Mouse (Mus musculus) telencephalon, adult 2 months (tissue): ENCODE measurements around the gene 4930539E08Rik.

ENCODE experiments used
- DNase-seq: peaks from one replicate; pipeline ENCODE4 v3.0.0-alpha.2; 2011; ENCODE audit warnings: low read depth, low spot score

4930539E08Rik gene

DNA sequence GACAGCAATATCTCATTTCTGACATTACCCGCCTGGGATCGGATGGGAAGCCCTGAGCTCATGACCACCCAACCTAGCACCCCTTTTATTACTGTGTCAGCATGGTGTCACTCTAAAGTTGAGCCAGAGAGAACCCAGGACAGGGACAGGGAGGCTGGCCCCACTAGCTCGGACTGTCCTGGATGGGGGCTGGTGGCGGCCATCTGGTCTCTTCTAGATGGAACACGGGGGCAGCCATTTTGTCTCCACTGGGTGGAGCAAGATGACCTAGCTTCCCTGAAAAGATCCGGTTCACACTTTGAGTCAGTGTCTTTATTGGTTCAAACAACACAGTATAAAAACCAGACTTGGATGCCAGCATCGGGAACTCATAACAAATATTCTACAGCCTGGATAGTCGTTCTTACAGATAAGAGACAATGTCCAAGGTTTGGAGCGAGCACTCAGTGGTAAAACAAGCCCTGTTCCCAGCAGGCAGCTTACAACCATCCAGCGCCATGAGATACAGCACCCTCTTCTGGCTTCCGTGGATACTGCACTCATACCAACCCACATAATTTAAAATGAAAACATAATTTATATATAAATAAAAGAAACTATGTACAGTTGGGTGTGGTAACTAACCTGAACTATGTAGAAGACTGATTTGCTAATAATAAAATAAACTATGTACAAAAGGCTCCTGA is 18.9 kb downstream of the 4930539E08Rik start:
- no peak for DNase-seq

DNA sequence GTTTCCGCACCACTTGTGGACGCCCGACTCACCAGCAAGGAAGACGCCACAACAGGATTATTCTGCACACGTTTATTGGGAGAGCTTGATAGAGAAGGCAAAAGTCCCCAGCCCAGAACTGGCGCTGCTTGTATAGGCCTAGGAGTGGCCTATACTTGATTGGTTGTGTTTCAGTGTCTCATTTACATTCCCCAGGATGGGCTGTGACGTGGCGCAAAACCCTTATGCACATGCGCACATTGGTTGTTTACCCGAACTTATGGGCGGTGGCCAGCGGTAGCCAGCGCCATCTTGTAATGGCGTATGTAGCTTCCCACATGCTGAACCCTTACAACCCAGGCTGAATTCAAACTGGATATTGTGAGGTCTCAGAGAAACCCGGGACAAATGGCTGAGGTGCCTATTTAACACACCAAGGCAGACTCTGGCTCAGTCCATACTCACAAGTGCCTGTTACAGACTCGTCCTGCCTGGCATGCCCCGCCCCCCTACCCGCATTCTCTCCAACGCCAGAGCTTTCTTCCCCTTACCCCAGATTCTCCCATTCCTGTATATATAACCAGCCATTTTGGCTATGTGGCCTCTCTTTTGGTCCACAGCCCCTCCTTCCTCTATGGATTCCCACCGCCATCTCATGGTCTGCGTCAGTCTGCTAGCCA is 19.8 kb downstream of the 4930539E08Rik start:
- DNase-seq, result no peak

DNA sequence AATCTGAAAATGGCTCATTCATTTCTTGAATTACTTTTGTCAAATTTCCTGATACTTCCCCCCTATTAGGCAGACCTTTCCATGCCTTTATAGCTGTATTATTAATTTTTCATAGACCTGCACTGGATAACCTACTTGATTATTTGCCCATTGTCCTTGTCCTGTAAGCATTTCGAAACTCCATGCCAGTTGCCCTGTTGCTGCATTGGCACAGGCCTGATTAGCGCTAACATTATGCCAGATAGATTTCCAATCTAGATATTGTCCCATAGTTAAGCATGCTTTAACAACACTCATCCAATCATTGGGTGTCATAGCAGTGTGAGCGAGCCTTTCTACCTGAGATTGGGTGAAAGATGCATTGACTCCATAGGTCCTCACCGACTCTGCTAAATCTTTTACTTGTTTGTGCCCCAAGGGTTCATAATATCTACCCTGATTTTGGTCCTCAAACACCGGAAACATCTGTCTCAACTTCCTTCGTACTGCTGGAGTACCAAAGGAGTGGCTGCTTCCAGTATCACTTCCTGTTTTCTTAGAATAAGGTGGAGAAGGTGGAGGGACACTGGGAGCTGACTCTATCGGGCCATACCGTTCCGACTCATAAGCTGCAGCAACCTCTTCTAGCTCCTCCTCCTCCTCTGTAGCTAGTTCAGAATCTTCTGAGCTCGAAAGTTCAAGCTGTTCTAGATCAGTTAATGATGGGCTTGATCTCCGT is 20.9 kb downstream of the 4930539E08Rik start:
- DNase-seq, result no peak

GRCm38 (mm10) chr17:28886266-28886665 is 28.9 kb downstream of the 4930539E08Rik start:
- DNase-seq, result no peak

GRCm38 (mm10) chr17:28885231-28885630 is 29.9 kb downstream of the 4930539E08Rik start:
- DNase-seq, result no peak

DNA sequence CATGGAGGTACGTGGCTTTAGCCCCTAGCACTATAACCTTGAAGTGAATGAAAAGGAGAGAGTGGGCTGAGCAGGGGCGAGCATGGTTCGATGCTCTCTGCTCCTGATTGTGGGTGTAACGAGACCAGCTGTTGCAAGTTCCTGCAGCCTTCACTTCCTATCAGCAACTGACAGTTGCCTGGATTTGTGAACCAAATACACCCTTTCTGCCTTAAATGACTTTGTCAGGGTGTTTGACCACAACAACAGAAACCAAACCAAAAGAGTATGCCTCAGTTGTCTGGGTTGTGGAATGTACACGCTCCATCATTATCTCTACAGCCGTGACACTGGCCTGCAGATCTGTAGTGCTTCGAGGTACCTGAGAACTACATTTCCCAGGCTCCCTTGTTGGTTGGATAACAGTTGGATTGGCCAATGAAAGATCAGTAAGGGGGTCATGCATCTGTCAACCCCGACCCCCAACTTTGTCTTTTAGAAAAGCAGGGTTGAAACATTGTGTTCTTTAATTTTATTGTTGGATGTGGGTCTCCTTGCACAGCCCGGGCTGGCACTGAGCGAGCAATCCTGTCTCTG is 31.1 kb downstream of the 4930539E08Rik start:
- no peak for DNase-seq

GRCm38 (mm10) chr17:28882810-28883209 is 32.3 kb downstream of the 4930539E08Rik start:
- DNase-seq, result no peak

DNA sequence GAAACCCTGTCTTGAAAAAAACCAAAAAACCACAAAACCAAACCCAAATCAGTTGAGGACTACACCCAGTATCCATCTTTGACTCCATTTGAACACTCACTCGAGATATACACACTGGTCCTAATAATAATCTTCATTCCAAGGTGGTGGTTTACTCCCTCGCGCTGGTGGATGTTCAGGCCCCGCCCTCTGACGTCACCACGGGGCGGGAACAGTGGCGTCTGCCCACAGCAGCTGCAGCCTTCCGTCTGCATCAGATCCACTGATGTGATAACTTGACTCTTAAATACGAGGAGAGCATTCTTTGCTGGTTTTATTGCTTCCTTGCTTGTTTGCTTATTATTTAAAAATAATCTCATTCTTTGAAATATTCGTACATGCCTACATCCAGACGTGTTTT is 32.8 kb downstream of the 4930539E08Rik start:
- DNase-seq, result no peak

- peak; percentile 41 for DNase-seq
Measured at GRCm38 (mm10) chr17:28879931-28880391, 35.2 kb downstream of the 4930539E08Rik start.

- DNase-seq, result no peak
Measured at GRCm38 (mm10) chr17:28876821-28877220, 38.3 kb downstream of the 4930539E08Rik start.

- DNase-seq, result no peak
Measured at GRCm38 (mm10) chr17:28876331-28876730, 38.8 kb downstream of the 4930539E08Rik start.

GRCm38 (mm10) chr17:28875316-28875715 is 39.8 kb downstream of the 4930539E08Rik start:
- DNase-seq, result peak; percentile 95

DNA sequence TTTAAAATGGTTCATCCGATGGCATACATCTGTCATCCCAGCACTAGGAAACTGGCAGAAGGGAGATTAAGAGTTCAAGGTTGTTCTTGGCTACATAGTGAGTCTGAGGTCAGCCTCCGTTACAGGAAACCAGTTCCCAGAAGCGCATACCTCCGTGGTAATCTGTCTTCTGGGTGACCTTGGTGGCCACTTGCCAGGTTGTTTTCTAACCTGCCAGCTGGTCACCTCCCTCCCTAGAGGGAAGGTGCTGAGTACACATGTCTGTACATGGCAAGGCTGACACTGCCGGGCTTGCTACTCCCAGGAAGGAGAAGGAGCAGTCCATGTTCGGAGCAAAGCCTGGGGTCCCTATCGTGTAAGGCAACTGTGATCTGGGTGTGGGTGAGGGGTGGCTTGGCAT is 40.3 kb downstream of the 4930539E08Rik start:
- no peak for DNase-seq

GRCm38 (mm10) chr17:28874216-28874615 is 40.9 kb downstream of the 4930539E08Rik start:
- DNase-seq, result peak; percentile 60

- DNase-seq, result no peak
Measured at GRCm38 (mm10) chr17:28872322-28872721, 42.8 kb downstream of the 4930539E08Rik start.

GRCm38 (mm10) chr17:28871831-28872230 is 43.3 kb downstream of the 4930539E08Rik start:
- no peak for DNase-seq

GRCm38 (mm10) chr17:28870435-28870834 is 44.7 kb downstream of the 4930539E08Rik start:
- no peak for DNase-seq

DNA sequence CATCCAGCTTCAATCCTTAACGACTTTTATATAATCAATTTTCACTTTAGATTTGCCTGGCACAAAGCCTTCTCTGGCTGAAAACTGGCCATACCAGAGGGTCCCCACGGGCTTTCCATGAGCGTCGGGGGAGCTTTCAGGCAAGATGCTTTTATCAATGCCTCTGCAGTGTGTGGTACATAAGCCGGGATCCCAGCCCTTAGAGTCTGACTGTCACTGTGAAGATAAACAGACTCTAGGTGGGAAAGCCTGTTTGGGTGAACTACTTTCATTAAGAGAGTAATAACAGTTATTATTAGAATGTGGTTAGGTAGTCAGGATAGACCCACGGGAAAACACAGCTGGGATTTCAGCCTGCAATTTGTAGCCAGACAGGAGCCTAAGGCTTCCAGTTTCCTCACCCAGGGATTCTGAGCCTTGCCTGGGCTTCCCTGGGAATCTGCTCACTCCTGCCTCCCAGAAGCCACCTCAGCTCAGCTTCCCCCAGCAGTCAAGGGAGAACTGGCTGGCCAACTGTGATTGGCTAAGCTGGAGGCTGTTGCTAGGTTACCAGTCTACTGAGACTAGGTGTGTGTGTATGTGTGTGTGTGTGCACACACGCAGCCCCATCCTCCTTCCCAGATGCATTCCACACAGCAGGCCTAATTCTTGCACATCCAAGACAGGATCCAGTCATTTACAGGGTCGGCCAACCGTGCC is 45.6 kb downstream of the 4930539E08Rik start:
- peak; percentile 94 for DNase-seq

GRCm38 (mm10) chr17:28867381-28867780 is 47.7 kb downstream of the 4930539E08Rik start:
- no peak for DNase-seq

DNA sequence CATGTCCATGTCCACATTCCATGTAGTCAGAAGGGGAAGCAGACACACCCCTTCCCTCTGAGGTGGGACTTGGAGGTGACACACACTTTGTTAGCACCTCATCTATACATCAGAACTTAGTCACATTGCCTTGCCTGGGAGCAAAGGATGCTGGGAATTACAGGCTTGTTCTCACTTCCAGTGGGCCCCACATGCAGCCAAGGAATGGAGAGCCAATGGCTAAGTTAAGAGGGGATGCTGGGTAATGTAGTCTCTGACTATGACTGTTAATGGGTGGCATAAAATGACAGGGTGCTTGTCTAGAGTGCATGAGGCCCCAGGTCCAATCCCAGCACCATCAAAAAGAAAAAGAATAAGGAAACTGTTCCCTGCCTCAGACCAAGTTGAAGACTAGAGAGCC is 48.2 kb downstream of the 4930539E08Rik start:
- no peak for DNase-seq

DNA sequence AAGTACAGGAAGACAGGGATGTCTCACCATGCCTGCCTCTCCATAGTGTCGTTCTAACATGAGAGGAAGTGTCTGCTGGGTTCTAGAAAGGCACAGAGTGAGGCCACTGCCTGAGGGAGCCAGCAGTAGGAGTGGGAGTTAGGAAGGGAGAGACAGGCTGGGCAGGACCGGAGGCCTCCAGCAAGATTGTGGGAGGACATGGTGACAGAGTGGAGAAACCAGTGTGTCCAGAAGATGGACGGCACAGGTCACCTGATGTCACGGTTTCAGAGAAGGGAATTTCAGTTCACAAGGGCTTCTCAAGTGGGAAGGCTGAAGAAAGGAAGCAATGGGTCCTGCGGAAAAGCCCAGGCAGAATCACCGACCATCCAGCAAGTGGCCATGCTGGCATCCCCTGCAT is 50.7 kb downstream of the 4930539E08Rik start:
- DNase-seq, result no peak

DNA sequence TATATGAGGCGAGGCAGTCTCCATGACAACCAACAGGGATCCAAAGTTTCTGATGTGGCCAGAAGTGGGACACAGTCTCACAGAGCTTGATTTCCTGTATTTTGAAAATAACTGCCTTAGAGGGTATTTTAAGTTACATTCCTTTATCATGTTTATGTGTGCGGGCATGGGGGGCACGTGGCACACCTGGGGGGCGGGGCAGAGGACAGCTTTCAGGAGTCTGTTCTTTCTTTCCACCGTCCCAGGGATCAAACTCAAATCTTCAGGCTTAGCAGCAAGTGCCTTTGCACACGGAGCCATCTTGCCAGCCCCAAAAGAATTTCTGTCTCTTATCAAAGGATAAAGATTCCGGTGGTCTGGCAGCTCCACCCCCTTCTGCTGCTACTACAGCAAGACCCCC is 51.2 kb downstream of the 4930539E08Rik start:
- DNase-seq, result no peak
